Mouse (Mus musculus): ENCODE results near the gene Gfod1.

Gene Gfod1

DNA sequence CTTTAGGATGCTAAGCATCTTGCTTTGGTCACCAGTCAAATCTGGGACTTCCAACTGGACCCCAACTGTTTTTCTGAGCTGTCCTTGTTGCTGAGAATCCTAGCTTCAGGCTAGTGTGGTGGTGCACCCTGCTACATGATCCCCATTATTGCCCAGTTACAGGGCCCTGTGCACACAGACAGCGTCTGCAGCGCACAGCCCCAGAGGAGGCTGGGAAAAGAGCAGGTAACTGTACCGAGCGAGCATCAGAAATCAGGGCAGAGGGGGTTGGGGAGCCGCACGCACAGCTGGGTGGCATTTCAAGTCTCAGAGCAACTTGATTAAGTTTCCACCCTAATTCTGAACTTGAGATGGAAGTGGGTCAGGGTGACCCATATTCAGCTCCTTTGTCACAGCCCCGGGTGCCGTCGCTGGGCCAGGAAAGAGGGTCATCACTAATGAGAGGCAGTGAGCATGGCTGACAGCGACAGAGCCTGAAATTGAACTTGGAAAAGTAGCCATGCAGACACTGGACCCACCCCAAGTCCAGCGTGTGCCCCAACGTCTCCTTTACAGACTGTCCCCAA is 97.8 kb downstream of the Gfod1 start:
- CTCF ChIA-PET, result interaction anchor here (0.5 kb wide), 1 partner anchor 129 kb away, joined by 3 read pairs; no protein-coding TSS in a partner anchor

DNA sequence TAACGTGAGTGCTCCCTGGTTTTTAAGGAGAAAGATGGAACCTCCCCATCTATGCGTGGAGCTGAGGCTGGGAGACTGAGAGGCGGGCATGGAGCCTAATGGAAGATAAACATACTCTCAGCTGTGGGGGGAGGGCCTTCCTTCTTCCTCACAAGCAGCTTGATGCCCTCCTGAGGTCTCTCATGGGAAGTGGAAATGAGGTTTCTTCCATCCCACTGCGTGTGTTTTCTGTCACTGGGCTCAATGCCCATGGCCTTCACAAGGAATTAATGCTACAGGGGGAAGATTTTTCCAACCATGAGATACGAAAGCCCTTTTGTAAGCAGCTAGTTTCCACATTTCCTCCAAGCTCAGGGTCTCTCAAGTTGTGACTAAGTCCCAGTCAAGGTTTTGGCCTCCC is 100.3 kb downstream of the Gfod1 start:
- CTCF ChIA-PET, result interaction anchor here (0.6 to 1.0 kb wide), 2 partner anchors 9 to 101 kb away, joined by 3 read pairs; no protein-coding TSS in a partner anchor

DNA sequence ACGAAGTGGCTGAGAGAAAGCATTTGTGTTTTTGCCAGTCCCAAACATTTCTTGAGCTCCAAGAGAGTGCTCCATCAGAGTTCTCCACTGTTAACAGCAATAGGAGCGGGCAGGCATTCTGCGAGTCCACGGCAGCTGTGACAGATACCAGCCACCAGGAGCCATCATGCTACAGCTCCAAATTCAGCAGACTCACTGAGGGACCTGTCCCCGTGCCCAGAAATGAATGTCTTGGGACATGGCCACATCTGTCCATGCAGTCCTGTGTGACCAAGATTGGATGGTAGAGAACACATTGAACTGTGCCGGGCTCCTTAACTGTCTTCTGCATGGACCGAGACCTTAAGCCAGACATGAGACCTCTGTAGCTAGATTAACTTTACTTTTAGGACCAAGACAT is 100.7 kb downstream of the Gfod1 start:
- CTCF ChIA-PET, result interaction anchor here (1.0 kb wide), 1 partner anchor 10 kb away, joined by 3 read pairs; no protein-coding TSS in a partner anchor

DNA sequence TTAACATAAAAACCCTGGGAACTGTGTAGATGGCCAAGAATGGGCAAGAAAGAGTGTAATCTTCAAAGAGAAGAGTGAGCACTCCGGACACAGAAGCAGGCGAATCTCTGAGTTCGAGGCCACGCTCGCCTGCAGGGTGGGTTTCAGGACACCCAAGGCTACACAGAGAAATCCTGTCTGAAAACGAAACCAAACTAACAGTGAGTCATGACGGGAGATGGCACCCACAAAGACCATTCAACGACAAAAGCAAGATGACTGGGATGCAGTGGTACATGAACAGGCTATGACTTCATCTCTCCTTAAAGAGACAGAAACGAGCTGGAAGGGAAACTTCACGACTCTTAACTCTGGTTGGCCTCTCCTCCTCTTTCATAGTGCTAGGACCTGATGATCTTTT is 101.6 kb downstream of the Gfod1 start:
- CTCF ChIA-PET, result no interaction called here

GRCm38 (mm10) chr13:43201033-43201432 is 102.9 kb downstream of the Gfod1 start:
- CTCF ChIA-PET, result interaction anchor here (1.1 kb wide), 1 partner anchor 10 kb away, joined by 3 read pairs; no protein-coding TSS in a partner anchor

DNA sequence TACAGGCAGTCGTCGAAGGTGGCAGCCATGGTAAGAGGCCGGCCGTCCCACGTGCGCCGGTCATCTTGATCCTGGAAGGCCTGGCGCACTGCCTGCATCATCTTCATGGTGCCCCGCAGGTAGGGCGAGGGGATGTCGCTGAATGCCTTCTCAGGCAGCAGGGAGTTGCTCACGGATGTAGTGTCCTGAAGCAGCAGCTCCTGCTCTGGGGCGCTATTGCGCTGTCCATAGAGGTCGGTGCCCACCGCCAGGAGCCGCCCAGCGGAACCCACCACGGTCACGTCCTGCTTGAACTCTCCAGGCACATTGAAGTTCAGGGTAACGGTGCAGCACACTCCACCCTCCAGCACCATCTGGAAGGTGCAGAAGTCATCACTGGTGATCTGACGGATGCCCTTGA is 103.5 kb downstream of the Gfod1 start:
- CTCF ChIA-PET, result interaction anchor here (0.6 to 1.1 kb wide), 2 partner anchors 10 to 135 kb away, joined by 3 to 5 read pairs; no protein-coding TSS in a partner anchor

GRCm38 (mm10) chr13:43199749-43200148 is 104.2 kb downstream of the Gfod1 start:
- CTCF ChIA-PET, result interaction anchor here (0.6 kb wide), 1 partner anchor 14 kb away, joined by 4 read pairs; no protein-coding TSS in a partner anchor

DNA sequence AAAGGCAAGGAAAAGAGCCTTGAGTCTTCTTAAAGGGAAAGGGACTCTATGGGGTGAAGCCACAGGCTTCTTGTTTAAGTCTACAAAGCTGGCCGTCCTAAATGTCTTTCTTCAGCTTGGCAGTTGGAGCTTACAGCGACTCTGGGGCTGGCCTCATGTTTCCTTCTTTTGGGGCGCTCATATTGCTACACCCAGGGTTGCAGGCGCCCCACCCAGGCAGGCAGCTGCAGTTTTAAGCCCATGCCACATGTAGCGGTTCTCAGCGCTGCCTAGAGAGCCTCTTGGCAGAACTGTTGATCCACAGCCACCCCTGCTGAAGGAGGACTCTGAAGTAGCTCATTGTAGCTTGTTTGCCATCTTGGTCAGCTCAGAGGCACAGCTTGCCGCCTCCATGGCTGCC is 104.7 kb downstream of the Gfod1 start:
- CTCF ChIA-PET, result interaction anchor here (0.6 kb wide), 1 partner anchor 15 kb away, joined by 4 read pairs; no protein-coding TSS in a partner anchor

GRCm38 (mm10) chr13:43197187-43197586 is 106.8 kb downstream of the Gfod1 start:
- CTCF ChIA-PET, result no interaction called here

DNA sequence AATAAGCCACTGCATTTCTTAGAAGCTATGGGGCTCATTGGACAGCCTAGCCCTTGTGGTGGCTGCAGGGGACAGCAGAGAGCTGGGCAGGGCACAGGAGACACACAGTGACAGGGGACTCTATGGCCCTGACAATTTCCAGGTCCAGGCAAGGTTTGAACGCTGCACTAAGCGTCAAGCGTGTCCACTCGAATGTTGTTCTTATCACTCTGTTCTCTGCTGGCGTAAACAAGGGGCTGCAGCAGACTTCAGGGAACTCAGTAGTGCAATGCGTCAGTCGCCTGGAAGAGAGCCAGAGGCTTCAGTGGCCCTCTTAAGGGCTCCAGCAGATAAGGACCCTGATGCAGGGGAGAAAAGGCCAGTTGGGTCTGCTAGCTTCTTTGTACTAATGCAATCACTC is 108.0 kb downstream of the Gfod1 start:
- CTCF ChIA-PET, result interaction anchor here (0.6 kb wide), 1 partner anchor 1528 kb away, joined by 8 read pairs; no protein-coding TSS in a partner anchor

- CTCF ChIA-PET, result no interaction called here
Measured at GRCm38 (mm10) chr13:43193932-43194331, 110.0 kb downstream of the Gfod1 start.

GRCm38 (mm10) chr13:43193266-43193665 is 110.7 kb downstream of the Gfod1 start:
- CTCF ChIA-PET, result no interaction called here

GRCm38 (mm10) chr13:43191741-43192192 is 112.2 kb downstream of the Gfod1 start:
- CTCF ChIA-PET, result no interaction called here

DNA sequence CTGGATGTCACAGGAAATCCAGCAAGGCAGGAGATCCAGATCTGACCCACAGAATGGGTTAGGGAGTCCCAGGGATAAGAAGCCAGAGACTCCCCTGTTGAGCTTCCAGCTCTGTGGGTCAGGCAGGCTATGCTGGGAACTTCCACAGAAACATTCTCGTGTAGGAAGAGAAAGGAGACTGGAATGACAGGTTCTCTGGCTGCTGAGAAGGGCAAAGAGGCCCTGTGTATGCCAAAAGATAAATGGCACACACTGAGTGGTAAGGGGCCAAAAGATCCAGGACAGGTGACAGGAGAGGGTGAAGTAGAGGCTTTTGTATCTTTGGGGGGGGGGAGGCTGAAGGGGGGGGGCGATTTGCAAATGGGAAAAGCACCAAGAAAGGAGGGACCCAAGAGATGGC is 112.7 kb downstream of the Gfod1 start:
- CTCF ChIA-PET, result no interaction called here

DNA sequence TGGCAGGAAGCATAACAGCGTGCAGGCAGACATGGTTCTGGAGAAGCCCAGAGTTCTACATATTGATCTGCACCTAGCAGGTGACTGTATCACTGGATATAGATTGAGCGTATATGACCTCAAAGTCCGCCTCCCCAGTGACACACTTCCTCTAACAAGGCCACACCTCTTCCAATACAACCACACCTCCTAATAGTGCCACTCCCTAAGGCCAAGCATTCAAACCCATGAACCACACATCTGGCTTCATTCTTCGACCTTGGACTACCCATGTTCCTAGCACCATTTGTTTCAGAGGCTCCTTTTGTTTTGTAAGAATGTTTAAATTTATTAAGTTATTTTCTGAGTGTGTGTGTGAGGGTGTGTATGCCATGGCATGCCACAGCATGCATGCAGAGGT is 116.2 kb downstream of the Gfod1 start:
- CTCF ChIA-PET, result interaction anchor here (1.0 kb wide), 1 partner anchor 11 kb away, joined by 3 read pairs; no protein-coding TSS in a partner anchor

- CTCF ChIA-PET, result interaction anchor here (0.6 kb wide), 1 partner anchor 44 kb away, joined by 8 read pairs; no protein-coding TSS in a partner anchor
Measured at GRCm38 (mm10) chr13:43183248-43184055, 120.5 kb downstream of the Gfod1 start.

DNA sequence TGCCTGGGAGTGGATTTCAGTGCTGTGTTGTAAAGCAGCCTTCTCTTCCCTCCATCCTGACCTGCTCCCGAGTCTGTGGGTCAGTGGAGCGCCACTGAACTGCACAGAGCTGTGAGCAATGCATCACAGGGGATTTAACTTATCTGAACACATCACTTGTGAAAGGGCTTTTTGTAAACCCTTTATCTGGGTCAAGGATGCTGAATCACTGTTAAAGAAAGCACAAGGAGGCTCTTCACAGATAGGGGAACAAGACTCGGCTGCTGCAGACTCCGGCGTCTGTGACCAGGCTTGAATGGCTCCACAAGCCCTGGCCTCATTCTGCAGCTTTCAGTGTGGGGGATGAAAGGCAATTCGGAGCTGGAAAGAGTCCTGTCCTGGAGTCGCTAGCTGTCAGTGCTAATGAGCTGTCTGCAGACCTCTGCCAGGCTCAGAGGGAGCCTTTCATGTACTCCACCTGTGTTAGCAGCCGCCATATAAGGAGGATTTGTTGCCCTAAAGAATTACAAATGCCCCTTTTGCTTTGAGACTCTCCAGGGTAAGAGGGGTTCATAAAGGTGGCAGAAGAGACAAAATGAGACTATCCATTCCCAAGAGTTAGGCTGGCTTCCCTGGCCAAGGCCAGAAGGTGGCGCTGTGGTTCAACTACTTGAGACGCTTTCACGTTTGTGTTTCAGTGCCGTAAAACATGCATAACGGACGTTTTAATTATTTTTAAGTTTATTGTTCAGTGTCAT is 121.3 kb downstream of the Gfod1 start:
- CTCF ChIA-PET, result no interaction called here

DNA sequence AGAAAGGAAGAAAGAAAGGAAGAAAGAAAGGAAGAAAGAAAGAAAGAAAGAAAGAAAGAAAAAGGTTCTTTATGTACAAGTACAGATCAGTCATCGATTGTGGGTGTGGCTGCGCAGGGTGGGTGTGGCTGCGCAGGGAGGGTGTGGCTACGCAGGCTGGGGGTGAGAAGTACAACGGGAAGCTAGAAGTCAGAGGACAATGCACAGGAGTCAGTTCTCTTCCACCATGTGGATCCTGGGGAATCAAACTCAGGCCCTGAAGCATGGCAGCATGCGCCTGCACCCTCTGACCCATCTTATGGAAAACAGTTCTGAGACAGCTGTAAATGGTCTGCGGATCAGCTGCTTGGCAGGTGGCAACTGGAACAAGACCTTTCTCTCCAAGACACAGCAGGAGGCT is 122.9 kb downstream of the Gfod1 start:
- CTCF ChIA-PET, result interaction anchor here (0.7 kb wide), 1 partner anchor 184 kb away, joined by 3 read pairs; the partner anchor contains the start of gene Sirt5

- CTCF ChIA-PET, result no interaction called here
Measured at GRCm38 (mm10) chr13:43177317-43177716, 126.7 kb downstream of the Gfod1 start.

DNA sequence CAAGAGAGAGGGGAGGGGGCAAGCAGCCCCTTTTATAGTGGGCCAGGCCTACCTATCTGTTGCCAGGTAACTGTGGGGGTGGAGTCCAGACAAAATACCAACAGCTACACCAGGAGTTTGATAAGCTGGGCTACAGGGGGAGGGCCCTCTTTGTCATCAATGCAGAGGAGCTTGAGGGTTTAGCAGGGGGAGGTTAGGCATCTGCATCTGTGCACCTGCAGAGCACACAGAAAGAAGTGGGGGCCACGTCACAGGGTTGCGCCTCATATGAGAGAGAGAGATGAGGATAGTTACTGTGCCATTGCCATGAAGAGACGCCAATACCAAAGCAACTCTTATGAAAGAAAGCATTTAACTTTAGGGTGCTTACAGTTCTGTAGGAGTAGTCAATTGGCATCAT is 127.3 kb downstream of the Gfod1 start:
- CTCF ChIA-PET, result interaction anchor here (0.6 to 0.8 kb wide), 2 partner anchors 10 to 37 kb away, joined by 3 to 5 read pairs; no protein-coding TSS in a partner anchor

- CTCF ChIA-PET, result no interaction called here
Measured at GRCm38 (mm10) chr13:43173262-43173661, 130.7 kb downstream of the Gfod1 start.

Data from spleen, embryonic (tissue).